Mouse (Mus musculus): Measurements from ENCODE around the gene Gm3448. TPM values are rescaled to one million over a fixed set of nuclear protein-coding genes. Genes with fewer than 3 reads are reported as not detected.
"Not testable (repeated sequence)": the region's sequence is repeated elsewhere in the genome, so short reads cannot be mapped to it uniquely, and the experiment has no call there.

The Gm3448 gene
- 324 and 366 TPM in 2 replicates for polyA plus RNA-seq (2012; rRNA removed)

DNA sequence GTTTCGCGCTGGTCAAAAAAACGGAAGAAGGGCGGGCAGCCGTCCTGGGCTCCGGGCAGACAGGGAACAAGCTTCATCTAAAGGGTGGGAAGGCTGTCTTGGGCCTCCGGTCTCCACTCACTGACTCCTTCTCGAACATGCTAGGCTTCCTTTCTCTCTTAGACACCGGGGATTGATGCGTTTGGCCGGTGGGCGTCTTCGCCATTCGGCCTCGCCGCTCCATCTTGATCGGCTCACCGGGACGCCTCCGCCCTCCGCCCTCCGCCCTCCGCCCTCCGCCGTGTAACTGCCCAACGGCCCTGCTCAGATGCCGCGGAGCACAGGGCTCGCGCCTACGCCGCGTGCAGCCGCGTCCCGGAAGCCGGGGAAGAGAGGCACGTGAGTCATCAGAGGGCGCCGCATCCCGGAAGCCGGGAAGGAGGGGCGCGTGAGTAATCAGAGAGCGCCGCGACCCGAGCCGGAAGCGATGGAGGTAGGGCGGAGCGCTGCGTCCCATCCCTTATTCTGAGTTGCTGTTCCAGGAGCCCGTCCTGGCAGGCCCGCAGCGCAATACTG is at the start of gene Gm3448, which contains the start of the genes Ermard and Tcte3:
TSS of gene Gm3448 (minus strand) at position 363 of the 555 bp plus-strand sequence.
TSS of gene Ermard (plus strand) at position 34 of the 555 bp plus-strand sequence.
TSS of gene Tcte3 (minus strand) at position 314 of the 555 bp plus-strand sequence.
- not testable (repeated sequence) for H3K27ac ChIP-seq (ENCODE audit: control insufficient read depth, insufficient read depth, low read depth, low read length); H3K36me3 ChIP-seq (ENCODE audit: control insufficient read depth, insufficient read depth, low read length); H3K4me1 ChIP-seq (ENCODE audit: control insufficient read depth, insufficient read depth, low read length); H3K27me3 ChIP-seq (ENCODE audit: control insufficient read depth, insufficient read depth, low read length); H3K4me3 ChIP-seq (ENCODE audit: control insufficient read depth, low read depth, low read length)

GRCm38 (mm10) chr17:15088591-15089001 is 47.3 kb upstream of the Gm3448 start:
- no peaks in the 10 kb centered on the region for H3K27me3 ChIP-seq (ENCODE audit: control insufficient read depth, insufficient read depth, low read length)
- peaks cover 2% of the 10 kb centered on the region; the same call in 1 of the 2 replicates for H3K4me1 ChIP-seq (ENCODE audit: control insufficient read depth, insufficient read depth, low read length)
- TF ChIP-seq CTCF (IDR thresholded peaks at IDR 0.05; ENCODE audit: control insufficient read depth, insufficient read depth, insufficient replicate concordance, low read depth, low read length) = no peak
- TF ChIP-seq POLR2A (IDR thresholded peaks at IDR 0.05; ENCODE audit: control insufficient read depth, low read depth, low read length) = no peak
- no peak overlapping the region for H3K27ac ChIP-seq (ENCODE audit: control insufficient read depth, insufficient read depth, low read depth, low read length)
- no peaks in the 10 kb centered on the region for H3K36me3 ChIP-seq (ENCODE audit: control insufficient read depth, insufficient read depth, low read length)
- H3K4me3 ChIP-seq (ENCODE audit: control insufficient read depth, low read depth, low read length) = peak overlapping the region; percentile 36

- peak overlapping the region; percentile 26 for H3K4me3 ChIP-seq (ENCODE audit: control insufficient read depth, low read depth, low read length)
- H3K4me1 ChIP-seq (ENCODE audit: control insufficient read depth, insufficient read depth, low read length) = peaks cover 2% of the 10 kb centered on the region; the same call in 1 of the 2 replicates
- TF ChIP-seq CTCF (IDR thresholded peaks at IDR 0.05; ENCODE audit: control insufficient read depth, insufficient read depth, insufficient replicate concordance, low read depth, low read length) (no peak), POLR2A (IDR thresholded peaks at IDR 0.05; ENCODE audit: control insufficient read depth, low read depth, low read length) (no peak)
- no peak overlapping the region for H3K27ac ChIP-seq (ENCODE audit: control insufficient read depth, insufficient read depth, low read depth, low read length)
- no peaks in the 10 kb centered on the region for H3K27me3 ChIP-seq (ENCODE audit: control insufficient read depth, insufficient read depth, low read length)
- no peaks in the 10 kb centered on the region for H3K36me3 ChIP-seq (ENCODE audit: control insufficient read depth, insufficient read depth, low read length)
Observed at GRCm38 (mm10) chr17:15088166-15088565, 46.8 kb upstream of the Gm3448 start.

DNA sequence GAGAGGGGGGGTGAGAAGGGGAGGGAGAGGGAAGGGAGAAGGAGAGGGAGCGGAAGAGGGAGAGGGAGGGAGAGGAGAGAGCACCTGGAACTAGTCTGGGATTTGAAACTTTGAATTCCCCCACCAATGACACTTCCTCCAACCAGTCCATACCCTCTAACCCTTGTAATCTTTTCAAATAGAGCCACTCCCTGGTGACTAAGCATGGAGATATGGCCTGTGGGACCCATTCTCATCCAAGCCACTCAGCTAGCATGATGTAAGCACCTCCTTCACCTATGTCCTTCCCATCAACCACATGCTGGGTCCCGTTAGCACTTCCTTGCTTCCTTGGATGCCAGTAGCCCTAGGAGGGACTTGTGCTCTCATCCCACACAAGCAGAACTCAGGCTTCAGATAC is 43.7 kb upstream of the Gm3448 start:
- no peak overlapping the region for H3K27ac ChIP-seq (ENCODE audit: control insufficient read depth, insufficient read depth, low read depth, low read length)
- H3K27me3 ChIP-seq (ENCODE audit: control insufficient read depth, insufficient read depth, low read length) = no peaks in the 10 kb centered on the region
- H3K4me1 ChIP-seq (ENCODE audit: control insufficient read depth, insufficient read depth, low read length) = peaks cover 2% of the 10 kb centered on the region; the same call in 1 of the 2 replicates
- no peak overlapping the region for H3K4me3 ChIP-seq (ENCODE audit: control insufficient read depth, low read depth, low read length)
- TF ChIP-seq POLR2A (IDR thresholded peaks at IDR 0.05; ENCODE audit: control insufficient read depth, low read depth, low read length) = no peak
- TF ChIP-seq CTCF (IDR thresholded peaks at IDR 0.05; ENCODE audit: control insufficient read depth, insufficient read depth, insufficient replicate concordance, low read depth, low read length) = no peak
- H3K36me3 ChIP-seq (ENCODE audit: control insufficient read depth, insufficient read depth, low read length) = no peaks in the 10 kb centered on the region

DNA sequence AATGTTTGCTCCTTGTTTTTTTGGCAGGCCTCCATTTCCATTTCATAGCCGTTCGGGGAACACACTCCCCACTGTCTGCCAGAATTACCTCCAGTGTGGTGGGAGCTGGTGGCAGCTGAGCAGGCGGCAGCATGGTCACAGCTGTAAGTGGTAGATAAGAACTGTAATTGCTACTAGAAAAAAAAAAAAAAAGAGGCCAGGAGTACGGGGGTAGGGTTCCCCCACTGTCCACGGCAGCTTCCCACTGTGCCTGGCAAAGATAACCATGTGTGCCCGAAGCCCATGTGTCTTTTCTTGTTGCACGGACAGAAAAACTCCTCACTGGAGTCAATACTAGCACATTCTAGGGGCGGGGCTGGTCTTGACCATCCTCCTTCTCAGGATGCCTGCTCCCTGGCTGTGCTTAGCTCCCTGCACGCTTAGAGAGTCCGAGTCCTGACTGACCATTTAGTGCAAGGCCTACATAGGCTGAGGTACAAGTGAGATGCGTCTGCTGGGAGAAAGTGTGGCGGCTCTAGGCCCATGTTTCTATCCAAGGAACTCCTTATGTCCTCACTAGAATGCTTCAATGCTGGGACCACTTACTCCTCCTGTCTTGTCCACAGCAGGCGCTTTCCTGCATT is 43.0 kb upstream of the Gm3448 start:
- TF ChIP-seq CTCF (IDR thresholded peaks at IDR 0.05; ENCODE audit: control insufficient read depth, insufficient read depth, insufficient replicate concordance, low read depth, low read length) = no peak
- TF ChIP-seq POLR2A (IDR thresholded peaks at IDR 0.05; ENCODE audit: control insufficient read depth, low read depth, low read length) = no peak
- H3K4me1 ChIP-seq (ENCODE audit: control insufficient read depth, insufficient read depth, low read length) = peaks cover 2% of the 10 kb centered on the region; the same call in 1 of the 2 replicates
- no peaks in the 10 kb centered on the region for H3K27me3 ChIP-seq (ENCODE audit: control insufficient read depth, insufficient read depth, low read length)
- no peak overlapping the region for H3K27ac ChIP-seq (ENCODE audit: control insufficient read depth, insufficient read depth, low read depth, low read length)
- no peaks in the 10 kb centered on the region for H3K36me3 ChIP-seq (ENCODE audit: control insufficient read depth, insufficient read depth, low read length)
- H3K4me3 ChIP-seq (ENCODE audit: control insufficient read depth, low read depth, low read length) = no peak overlapping the region

DNA sequence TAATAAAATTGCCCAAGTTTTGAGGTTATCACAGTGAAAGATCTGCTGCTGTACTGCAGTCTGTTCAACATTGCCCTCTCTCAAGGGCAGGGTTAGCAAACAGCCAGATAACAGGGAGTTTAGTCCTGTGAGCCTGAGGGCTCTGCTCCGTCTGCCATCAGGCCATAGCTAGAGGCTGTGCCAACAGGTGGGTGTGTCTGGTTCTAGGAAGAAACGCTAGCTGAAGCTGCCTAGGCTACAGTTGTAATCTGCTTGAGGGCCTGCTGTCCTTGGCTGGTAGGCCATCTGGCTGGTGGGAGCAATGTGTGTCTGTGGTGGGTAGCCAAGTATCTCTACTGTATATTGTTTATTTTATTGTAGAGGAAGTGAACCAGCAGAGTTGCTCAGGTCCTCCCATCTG is 36.2 kb upstream of the Gm3448 start:
- Histone ChIP-seq H3K4me1 (ENCODE audit: control insufficient read depth, insufficient read depth, low read length) (no peaks in the 10 kb centered on the region), H3K27me3 (ENCODE audit: control insufficient read depth, insufficient read depth, low read length) (no peaks in the 10 kb centered on the region), H3K4me3 (ENCODE audit: control insufficient read depth, low read depth, low read length) (no peak overlapping the region), H3K27ac (ENCODE audit: control insufficient read depth, insufficient read depth, low read depth, low read length) (no peak overlapping the region), H3K36me3 (ENCODE audit: control insufficient read depth, insufficient read depth, low read length) (no peaks in the 10 kb centered on the region)
- no peak for TF ChIP-seq CTCF (IDR thresholded peaks at IDR 0.05; ENCODE audit: control insufficient read depth, insufficient read depth, insufficient replicate concordance, low read depth, low read length)
- no peak for TF ChIP-seq POLR2A (IDR thresholded peaks at IDR 0.05; ENCODE audit: control insufficient read depth, low read depth, low read length)

GRCm38 (mm10) chr17:15075033-15075432 is 33.7 kb upstream of the Gm3448 start:
- Histone ChIP-seq H3K27ac (ENCODE audit: control insufficient read depth, insufficient read depth, low read depth, low read length) (no peak overlapping the region), H3K4me3 (ENCODE audit: control insufficient read depth, low read depth, low read length) (no peak overlapping the region), H3K4me1 (ENCODE audit: control insufficient read depth, insufficient read depth, low read length) (no peaks in the 10 kb centered on the region), H3K27me3 (ENCODE audit: control insufficient read depth, insufficient read depth, low read length) (no peaks in the 10 kb centered on the region), H3K36me3 (ENCODE audit: control insufficient read depth, insufficient read depth, low read length) (no peaks in the 10 kb centered on the region)
- TF ChIP-seq POLR2A (IDR thresholded peaks at IDR 0.05; ENCODE audit: control insufficient read depth, low read depth, low read length) = no peak
- no peak for TF ChIP-seq CTCF (IDR thresholded peaks at IDR 0.05; ENCODE audit: control insufficient read depth, insufficient read depth, insufficient replicate concordance, low read depth, low read length)
